Mouse (Mus musculus) frontal cortex, adult 2 months (tissue): ENCODE data around the gene Nelfcd. TPM values are rescaled to one million over a fixed set of nuclear protein-coding genes. Genes with fewer than 3 reads are reported as not detected.

ENCODE experiments used
- DNase-seq, 2 experiments: peaks; one replicate each; pipeline ENCODE4 v3.0.0; 2022; ENCODE audit warnings: low spot score in 1 of 2; ENCODE audit errors: extremely low spot score in 1 of 2
- polyA plus RNA-seq: library from polyadenylated mRNA; depleted of rRNA; stranded (reverse); fragments of >200 nt; gene quantifications from 2 replicates; pipeline ENCODE4 v1.2.3, GENCODE M21; 2012; rRNA removed

The Nelfcd gene
- polyA plus RNA-seq: 75.5 and 77.1 TPM in 2 replicates

DNA sequence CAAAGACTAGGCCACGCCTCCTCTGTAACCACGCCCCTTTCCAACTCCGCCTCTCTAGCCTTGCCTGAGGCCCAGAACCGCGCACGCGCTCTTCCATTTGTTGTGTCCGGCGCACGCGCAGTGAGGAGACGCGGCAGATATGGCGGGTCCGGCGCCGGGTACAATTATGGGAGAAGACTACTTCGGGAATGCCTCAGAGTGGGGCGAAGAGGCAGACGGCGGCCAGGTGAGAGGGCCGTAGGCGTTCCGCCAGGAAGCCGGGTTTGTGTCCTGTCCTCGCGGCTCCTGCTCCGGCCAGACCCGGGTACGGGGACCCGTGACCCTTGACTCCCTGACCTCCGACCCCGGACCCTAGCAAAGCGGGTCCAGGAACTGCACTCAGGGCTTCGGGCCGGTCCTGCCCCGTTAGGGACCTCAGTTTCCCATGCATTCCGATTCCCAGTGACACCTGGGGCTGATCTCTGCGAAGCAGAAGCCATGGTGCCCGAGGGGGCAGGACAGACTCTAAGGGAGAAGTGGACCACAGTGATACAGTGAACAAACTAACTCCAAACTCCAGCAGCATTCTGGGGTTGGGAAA, at the start of gene Nelfcd:
Gene Nelfcd, plus strand, starts transcription at position 74 of the 580 bp plus-strand sequence.
- DNase-seq: peak; percentile 82 to 96

DNA sequence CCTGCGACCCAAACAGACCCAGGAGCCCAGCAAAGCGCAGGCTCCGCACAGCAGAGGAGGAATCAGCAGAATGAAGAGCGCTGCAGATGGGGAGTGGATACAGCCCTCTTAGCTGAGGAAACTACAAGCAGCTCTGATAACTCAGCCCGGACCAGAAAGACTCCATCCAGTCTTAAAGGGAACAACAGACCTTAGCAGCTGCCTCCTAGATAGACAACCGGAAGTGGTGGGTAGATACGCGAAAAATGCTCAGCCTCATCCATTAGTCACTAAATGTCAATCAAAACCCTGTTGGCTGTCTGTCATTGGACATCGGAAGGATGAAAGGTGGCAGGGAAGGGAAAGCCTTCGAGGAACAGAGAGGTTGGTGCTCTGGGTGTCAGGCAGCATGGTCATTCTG, 49.0 kb upstream of the Nelfcd start:
- no peak for DNase-seq

DNA sequence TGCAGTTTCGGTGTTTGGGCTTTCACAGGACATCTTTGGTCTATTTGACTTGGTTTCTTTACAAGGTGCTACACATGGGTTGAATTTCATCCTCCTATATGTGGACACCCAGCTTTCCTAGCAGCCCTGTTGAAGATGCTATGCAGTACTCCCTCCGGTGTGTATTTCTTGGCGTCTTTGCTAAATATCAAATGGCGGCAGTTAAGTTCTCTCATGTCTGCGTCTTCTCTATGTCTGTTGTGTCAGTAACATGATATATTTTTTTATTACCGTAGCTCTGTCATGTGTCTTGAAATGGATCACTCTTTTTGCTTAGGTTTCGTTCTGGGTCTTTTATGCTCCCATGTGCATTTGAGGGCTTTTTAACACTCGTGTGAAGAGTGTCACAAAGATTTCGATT, 34.6 kb upstream of the Nelfcd start:
- DNase-seq: no peak

DNA sequence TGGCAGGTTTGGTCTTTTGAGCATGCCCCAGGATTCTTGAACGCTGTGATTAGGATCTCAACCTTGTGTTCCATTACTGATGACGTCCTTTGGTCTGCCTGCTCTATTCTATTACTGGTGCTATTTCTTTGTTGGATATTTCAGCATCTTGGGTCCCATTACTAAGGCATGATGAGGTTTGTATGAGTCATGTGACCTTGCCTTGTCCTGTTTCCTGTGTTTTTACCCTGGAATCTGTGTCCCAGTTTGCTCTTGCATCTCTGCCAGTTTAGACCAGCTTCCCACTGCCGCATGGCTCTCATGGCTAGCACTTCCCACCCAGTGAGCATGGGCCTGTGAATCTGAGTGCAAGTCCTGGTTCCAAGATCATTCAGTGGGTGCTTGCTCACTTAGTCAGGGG, 23.7 kb upstream of the Nelfcd start:
- no peak for DNase-seq

DNA sequence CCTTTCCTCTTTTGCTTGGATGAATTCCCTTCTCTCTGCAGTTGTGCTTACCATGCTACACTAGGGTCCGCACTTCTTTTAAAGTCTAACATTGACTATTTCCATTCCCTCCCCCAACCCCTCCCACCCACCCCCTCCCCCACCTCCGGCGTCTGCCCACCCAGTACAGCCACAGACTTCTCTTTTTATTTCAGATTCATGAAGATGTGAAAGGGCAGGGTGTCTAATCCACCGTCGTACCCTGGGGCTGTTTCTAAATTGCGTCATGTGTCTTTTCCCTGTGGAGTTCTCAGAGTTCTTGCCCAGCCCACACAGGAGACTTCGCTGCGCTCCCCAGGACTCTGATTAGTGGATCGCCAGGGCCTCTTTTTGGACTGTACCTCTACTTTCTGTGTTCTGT, 23.1 kb upstream of the Nelfcd start:
- no peak for DNase-seq

- DNase-seq: no peak
Measured at GRCm38 (mm10) chr2:174393383-174393782, 22.2 kb upstream of the Nelfcd start.

DNA sequence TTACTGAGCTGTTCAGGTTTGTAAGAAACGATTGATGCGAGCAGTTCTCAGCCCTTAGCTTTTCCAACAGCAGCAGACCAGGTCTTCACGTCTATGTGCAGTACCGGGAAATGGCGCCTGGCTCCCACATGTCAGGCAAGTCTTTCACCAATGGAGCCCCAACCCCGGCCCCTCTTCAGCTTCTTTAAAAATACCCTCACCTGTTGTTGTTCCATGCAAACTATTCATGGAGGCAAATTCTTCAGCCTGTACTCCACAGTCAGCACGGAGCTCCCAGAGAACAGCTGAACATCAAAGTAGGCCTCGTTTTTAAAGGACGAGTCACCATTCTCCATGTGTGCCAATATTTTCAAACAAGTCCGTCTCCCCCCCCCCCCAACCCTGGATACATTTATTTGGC, 19.0 kb upstream of the Nelfcd start:
- DNase-seq: no peak

DNA sequence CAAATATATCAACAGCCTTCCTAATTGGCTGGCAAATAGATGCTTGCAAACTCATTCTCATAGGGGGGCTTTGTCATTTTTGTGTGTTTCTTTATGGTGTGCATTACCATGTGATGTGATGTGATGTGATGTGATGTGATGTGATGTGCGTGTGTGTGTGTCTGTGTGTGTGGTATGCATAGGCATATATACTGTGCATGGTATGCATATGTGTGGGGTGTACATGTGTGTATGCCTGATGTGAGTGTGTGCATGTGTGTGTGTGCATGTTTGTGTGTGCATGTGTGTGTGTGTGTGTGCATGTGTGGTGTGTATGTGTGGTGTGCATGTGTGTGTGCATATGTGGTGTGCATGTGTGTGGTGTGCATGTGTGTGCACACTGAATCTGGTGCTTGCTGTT, 18.5 kb upstream of the Nelfcd start:
- no peak for DNase-seq

DNA sequence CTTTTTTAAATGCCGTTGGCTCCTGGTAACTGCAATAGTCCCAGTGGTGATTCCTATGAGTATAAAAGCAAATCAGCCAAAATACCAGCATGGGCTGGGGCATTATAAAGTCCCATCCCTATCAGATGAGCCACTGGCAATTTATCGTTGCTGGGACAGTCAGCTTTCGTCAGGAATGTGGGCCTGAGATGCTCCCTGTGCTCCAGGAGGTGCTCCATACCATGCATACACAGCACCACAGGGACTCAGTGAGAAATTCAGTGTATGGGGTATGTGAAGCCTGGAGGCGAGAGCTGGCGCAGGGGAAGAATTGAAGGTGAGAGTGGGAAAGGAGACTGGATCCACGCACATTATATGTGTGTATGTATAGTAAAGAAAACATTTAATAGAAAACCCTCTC, 17.7 kb upstream of the Nelfcd start:
- DNase-seq: no peak

DNA sequence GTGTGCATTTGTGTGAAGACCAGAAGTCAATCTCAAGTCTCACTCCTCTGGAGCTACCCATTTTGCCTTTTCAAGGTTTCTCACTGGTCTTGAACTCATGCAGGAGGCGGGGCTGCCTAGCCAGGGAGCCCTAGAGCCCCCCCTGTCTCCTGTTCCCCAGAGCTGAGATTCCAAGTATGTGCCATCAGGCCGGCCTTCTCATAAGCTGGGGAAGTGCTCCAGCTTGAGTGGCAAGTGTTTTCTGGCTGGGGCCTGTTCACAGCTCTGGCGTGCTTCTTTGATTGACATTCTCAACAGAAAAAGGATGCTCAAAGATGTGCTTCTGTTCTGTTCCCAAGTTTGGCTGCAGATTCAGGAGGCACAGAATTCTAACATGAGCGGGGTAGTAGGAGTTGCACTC, 15.2 kb upstream of the Nelfcd start:
- DNase-seq: no peak

GRCm38 (mm10) chr2:174410222-174410621, 5.4 kb upstream of the Nelfcd start:
- no peak for DNase-seq

- no peak for DNase-seq
Measured at GRCm38 (mm10) chr2:174413127-174413526, 2.5 kb upstream of the Nelfcd start.

- no peak for DNase-seq
Measured at GRCm38 (mm10) chr2:174415001-174415730, 438 bp upstream of the Nelfcd start.

- no peak for DNase-seq
Measured at GRCm38 (mm10) chr2:174421107-174421506, 5.5 kb downstream of the Nelfcd start.

DNA sequence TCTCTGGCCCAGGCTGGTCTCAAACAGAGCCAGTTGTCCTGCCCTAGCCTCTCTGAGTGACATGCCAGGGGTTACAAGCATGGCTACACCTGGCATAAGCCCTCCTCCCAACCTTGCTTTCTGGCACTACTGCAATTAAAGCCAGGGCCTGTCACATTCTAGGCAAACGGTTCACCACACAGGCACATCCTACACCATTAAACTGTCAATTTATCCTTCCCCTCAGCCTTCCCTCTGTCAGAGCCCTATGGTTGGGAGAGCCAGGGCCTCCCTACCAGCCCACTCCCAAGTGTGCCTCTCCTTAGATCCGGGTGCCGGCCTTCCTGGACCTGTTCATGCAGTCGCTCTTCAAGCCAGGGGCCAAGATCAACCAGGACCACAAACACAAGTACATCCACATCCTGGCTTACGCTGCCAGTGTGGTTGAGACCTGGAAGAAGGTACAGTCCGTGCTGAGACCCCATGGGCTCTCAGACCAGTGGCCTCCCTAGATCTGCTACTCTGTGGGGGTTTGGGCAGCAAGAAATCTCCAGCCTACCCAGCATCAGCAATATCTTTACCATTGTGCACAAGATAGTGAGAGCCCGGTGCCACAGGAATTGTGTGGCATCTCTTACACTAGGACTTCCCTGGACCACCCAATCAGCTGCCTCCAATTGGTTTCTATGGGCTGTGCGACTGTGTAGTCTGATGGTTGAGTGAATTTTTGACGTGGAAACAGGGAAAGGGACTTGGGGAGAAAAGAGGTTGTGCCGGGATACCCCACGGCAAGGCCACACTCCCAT, 8.9 kb downstream of the Nelfcd start:
- no peak for DNase-seq

DNA sequence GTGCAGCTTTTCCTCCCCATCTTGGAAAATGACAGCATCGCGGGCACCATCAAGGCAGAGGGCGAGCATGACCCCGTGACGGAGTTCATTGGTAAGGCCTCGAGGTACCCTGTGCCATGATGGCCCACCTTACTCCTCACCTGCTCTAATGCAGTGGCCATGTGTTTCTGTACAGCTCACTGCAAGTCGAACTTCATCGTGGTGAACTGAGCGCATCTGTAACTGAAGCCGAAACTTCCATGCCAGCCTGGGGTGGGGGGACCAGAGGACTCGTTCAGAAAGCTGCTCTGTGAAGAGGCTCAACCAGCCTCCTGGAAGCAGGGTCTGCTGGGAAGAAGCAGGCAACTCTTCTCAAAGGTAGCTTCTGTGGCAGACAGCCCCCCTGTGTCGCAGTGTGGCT, 11.3 kb downstream of the Nelfcd start:
- no peak for DNase-seq

DNA sequence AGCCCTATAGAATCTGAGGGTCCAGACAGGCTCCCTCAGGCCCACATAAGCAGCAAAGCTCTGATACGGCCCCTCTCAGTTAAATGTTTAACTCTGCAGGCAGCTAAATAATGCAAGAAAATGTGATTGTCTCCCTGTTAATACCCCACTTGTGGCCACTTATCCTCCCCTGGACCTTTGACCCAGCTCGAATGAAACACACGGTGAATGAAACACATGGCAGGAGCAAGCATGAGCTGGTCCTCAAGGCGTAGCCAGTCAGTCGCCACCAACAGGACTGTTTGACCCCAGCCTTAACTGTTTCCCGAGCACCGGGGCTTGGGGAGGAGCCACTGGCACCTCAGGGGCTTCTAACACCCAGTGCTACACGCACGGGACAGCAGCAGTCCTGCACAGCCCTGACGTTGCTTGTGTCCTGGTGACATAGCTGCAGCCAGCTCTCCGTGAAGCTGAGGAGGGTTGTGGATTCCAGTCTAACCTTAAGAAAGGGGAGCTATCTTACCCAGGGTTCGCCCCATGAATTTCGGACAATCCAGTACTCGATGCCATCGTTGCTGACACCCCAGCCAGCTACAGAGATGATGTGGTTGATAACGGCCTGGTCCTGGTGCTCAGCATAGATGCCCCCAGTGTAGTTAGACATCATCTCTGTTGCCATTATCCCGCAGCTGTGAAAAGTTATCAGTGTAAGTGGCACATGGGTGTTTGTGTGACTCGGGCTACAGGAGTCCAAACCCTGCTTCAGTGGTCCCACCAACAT, 12.7 kb downstream of the Nelfcd start:
- no peak for DNase-seq

DNA sequence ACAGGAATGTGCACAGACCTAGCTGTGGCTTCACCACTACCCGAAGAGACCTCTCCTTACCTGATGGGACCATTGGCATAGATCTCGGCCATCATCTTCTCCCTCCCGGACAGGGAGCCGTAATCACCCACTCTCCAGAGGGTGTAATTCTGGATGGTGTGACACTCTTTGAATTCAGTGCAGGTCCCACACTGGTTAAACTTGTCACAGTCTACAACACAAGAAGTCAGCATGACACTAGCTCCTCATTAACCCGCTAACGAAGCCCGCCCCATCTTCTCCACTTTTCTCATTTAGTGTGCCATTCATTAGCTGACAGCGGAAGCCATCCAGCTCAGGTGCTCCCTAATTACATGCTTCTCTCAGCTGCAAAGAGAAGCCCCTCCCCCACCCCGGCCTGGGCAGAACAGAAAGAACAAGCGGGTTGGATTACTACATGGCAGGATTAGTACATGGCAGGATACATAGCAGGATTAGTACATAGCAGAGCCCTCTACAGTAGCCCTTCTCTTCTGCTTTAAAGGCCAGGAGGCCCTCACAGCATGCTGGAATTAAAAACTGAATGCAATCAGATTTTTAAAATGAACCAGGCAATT, 13.5 kb downstream of the Nelfcd start:
- no peak for DNase-seq

- no peak for DNase-seq
Measured at GRCm38 (mm10) chr2:174434943-174435342, 19.3 kb downstream of the Nelfcd start.

DNA sequence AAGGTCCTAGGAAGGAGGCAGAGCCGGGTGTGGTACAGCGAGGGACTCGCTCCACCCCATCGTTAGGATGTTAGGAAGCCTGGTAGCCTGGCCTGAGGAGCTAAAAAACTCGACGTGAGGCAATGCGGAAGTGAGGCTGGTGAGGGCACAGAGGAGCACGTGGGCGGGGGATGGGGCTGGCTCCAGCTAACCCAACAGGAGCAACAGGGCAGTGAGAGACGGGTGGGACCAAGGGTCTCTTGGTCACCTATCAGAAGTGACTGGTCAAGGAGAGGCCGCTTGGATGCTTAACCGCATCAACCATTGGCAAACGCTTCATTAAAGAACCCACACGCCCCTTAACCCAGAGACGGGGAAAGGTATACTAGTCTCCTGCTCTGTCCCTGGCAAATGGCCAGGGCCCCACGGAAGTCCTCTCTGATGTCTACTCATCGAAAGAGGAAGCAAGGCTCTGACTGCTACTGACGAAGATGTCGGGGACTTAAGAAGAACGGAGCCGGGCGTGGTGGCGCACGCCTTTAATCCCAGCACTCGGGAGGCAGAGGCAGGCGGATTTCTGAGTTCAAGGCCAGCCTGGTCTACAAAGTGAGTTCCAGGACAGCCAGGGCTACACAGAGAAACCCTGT, 20.6 kb downstream of the Nelfcd start:
- no peak for DNase-seq
